Mouse (Mus musculus) urinary bladder, adult 2 months (tissue): ENCODE data around the gene Dnm3. TPM values are rescaled to one million over a fixed set of nuclear protein-coding genes. Genes with fewer than 3 reads are reported as not detected.

Experiments used
- DNase-seq: peaks from one replicate; pipeline ENCODE4 v3.0.0; 2022; ENCODE audit warnings: low spot score
- polyA plus RNA-seq: library from polyadenylated mRNA; depleted of rRNA; stranded (reverse); fragments of >200 nt; gene quantifications from 2 replicates; pipeline ENCODE4 v1.2.3, GENCODE M21; 2012

The Dnm3 gene
- polyA plus RNA-seq, 1 experiment, result 4.2 TPM

GRCm38 (mm10) chr1:162327631-162328030, 150.2 kb downstream of the Dnm3 start:
- DNase-seq, result no peak

DNA sequence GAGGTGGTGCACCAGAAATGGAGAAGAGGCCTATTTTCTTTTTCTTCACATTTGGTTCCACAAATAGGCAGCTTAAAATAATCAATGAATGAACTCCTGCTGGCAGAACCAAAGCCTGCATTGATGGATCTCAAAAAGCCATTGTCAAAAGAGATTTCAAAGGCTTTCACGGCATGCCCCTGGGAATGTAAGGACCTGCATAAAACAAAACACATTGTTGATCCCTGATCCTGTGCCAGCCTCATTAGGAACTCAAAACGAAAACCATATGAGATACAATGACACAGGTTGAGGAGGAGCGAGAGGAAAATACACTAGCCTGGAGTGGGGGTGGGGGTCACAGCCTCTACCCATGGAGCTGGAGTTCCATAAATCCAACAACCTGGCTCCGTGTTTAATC, 153.4 kb downstream of the Dnm3 start:
- no peak for DNase-seq

DNA sequence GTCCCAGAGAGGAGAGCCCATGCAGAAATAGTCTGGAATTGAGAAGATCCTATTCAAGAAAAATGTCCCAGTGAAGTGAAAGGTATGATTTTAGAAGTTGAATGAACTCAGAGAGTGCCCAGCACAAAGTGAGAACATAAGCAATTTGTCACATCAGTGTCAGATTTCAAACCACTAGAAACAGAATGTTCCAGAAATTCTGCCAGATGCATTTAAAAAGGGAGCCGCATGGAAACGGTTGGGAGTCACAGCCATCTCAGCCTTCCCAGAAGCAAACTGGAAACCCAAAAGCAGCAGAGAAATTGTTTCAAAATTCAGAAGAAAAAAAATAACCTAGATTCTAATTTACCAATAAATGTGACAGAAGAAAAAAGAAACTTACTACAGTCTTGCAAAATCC, 154.7 kb downstream of the Dnm3 start:
- no peak for DNase-seq

DNA sequence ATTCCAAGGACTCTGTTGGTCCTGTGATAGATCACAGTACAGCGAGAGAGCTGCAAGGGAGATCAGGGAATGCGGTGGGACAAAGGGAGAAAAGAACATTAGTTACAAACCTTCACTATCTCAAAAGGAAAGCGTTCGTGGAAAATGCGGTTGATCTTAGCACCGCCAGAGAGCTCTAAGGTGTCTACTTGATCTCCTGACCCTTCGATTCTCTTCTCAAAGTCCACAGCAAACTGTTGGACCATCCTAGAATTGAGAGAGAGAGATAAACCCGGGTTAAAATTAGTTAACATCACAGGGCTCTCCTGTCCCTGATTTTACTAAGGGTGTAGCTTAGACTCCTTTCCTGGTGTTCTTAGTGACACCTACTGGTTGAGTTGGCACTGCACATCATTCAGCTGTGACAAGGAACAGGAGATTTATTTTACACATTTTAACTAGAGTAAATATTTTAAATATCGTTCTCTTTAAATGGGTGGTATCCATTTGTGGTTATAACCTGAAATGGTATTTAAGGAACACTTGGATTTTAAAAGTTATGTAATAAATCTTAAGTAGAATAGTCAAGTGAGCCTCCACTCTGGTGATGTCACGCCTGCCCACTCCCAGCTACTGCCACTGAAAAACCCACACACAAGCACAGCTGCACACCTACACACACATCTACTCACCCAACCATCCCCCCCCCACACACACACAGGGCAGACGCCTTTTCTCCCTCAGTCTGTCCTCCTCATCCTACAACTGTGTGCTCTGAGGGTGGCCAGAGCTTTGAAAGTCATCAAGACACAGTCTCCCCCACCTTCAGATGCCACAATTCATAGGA, 164.2 kb downstream of the Dnm3 start:
- no peak for DNase-seq

GRCm38 (mm10) chr1:162312621-162313020, 165.2 kb downstream of the Dnm3 start:
- no peak for DNase-seq

DNA sequence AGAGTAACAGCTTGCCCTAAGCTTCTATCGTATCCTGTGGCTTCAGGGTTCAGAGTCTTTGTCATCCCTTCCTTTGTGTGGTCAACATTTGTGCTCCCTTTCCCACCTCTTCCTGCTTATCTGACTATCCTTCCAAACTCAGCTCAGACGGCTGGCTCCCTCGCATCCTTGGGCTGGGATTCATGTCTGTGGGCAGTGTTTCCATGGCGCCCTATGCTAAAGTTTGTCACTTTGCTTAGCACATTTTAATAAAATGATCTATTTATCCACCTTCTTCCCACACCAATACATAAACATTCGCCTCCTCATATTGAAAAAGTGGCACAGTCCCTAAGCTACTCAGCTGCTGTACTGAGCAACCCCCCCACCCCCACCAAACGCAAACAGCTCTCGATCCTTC, 165.7 kb downstream of the Dnm3 start:
- DNase-seq, result no peak

- no peak for DNase-seq
These were observed 172.6 kb downstream of the Dnm3 start for GRCm38 (mm10) chr1:162305247-162305646.

GRCm38 (mm10) chr1:162302480-162302879, 175.4 kb downstream of the Dnm3 start:
- no peak for DNase-seq

- DNase-seq, result no peak
These were observed 178.1 kb downstream of the Dnm3 start for GRCm38 (mm10) chr1:162299558-162300319.

DNA sequence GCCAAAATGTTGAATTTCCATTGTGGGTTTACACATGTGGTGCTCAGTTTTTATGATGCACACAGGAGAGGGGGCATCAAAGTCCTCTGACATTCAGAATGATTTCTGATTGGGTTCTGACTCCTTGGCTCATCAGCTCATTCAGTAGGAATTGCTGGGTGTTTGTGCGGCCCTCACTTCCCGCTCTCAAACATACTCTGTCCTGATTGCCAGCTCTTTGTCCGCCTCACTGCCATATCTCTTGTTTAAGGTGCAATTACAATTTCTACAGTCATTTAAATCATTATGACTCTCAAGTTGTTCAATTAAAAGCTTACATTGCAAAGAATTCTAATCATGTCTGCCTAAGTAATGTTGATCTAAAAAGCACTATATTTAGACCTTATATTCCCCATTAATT, 179.3 kb downstream of the Dnm3 start:
- DNase-seq, result no peak

- no peak for DNase-seq
These were observed 182.4 kb downstream of the Dnm3 start for GRCm38 (mm10) chr1:162295443-162295842.

GRCm38 (mm10) chr1:162294572-162294910, 183.3 kb downstream of the Dnm3 start:
- no peak for DNase-seq

DNA sequence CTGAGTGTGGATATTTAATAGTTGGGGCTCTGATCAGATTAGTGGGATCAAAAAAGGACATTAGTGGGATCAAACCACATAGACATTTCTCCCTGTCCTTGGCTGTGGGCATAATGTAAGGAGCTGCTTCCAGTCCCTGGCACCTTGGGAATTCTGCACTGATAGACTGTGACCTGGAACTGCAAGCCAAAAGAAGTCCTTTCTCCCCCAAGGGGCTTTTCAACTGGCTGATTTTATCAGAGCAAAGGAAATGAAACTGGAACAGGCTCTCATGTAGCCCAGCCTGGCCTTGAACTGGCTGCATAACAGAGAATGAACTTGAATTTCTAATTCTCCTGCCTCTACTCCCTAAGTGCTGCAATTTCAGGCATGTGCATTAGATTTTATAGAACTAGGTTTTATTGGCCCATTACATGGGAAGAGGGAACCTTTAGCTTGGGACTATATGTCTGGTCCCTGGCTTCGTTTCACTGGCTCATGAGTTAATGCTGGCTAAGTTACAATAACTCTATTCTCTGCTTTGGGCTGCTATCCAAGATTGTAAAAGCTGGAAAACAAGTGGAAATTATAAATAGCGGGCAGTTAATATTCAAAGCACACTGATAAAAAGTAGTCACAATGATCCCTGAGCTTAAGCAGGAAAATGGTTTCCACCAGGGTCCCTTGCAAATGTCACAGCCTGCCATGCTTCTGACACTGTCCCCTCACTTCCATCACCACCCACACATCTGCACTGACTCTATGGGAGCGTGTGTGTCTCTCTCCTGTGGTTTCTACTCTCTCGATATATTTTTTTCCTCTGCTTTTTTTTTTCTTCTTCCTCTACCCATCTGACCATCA, 183.9 kb downstream of the Dnm3 start:
- no peak for DNase-seq

- DNase-seq, result no peak
These were observed 190.9 kb downstream of the Dnm3 start for GRCm38 (mm10) chr1:162286910-162287309.

DNA sequence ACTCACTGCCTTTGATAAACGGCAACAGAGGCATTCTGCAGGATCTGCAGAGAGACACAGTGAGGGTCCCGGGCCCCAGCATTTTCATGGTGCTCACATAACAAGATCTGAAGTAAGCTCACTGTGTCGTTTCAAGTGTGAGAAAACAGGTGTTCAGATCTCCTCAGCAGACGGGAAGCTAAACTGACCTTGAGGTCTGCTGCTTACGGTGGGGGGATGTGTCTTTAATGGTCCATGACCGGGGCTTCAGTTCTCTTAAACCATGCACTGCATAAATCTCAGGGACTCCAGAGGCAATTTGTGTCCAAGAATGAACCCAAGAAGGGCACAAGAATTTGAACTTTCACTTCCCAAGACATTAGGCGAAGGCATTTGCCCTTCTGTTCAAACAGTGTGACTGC, 195.9 kb downstream of the Dnm3 start:
- DNase-seq, result no peak

- DNase-seq, result no peak
These were observed 197.8 kb downstream of the Dnm3 start for GRCm38 (mm10) chr1:162280052-162280451.

- DNase-seq, result no peak
These were observed 201.8 kb downstream of the Dnm3 start for GRCm38 (mm10) chr1:162276011-162276410.

DNA sequence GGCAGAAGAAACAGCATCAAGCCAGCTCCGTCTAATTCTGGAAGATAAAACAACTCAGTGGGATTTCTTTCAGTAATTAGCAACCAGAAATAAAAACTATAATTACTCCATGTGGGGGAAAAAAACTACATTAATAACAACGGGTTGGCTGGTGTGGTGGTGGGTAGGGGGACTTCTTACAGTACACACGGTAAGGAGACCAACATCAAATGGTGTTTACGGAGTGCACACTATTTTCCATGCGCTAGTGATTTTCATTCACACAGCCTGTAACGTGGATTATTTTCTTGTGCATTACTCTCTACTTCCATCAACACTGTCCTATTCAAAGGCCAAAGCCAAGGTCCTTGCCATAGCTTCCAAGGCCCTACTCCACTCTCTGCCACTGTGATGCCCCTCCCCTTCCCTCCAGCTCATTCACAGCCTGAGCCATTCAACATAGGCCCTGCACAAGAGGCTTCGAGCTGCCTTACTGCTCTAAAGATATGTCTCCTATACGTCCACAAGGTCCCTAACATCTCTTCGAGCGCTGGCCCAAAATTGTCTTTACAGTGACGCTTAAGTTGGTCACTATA, 203.1 kb downstream of the Dnm3 start:
- no peak for DNase-seq

GRCm38 (mm10) chr1:162256912-162257607, 220.8 kb downstream of the Dnm3 start:
- DNase-seq, result no peak

DNA sequence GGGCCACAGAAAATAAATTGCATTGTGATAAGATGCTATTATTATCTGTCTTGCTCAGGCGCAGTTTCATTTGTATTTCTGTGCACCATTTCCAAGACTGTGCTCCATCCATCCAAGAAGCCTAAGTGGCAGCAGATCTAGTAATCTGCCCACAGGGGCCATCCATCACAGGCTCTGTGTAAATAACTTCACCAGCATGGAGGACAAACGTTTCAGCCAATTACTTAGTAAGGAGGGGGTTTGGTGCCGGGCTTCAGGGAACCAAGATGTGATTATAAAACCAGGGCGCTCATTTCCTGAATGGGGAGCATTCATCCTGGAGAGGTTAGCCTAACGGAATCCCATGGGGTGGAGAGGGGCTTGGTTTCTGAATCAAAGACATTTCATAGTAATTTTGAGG, 222.9 kb downstream of the Dnm3 start:
- DNase-seq, result no peak

DNA sequence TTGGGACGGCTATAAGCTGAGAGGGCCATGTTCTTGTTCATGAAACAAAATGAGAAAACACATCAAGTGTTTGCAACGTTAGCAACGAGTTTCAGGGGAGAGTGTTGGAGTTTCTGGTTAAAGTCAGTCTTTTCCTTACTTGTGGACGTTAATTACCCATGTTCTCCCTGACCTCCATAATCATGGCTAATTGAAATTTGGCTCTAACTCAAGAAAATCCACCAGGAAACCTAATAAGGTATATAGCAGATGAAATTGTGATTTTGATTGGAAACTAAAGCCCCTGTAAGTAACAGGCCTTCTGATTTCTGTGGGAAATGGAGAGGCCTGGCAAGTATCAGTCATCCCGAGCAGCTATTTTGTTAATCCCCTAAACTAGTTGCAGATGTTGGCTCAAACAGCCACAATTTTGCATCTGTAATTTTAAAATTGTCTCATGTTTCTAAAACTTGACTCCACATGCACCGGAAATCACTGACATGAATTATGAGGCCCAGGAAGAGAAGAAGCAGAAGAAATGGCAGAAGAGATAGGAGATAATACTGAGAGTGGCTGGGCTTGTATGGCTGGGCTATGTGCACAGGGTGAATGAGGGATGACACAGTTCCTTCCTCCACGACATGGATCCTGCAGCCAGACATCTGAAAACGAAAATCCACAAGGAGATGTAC, 223.7 kb downstream of the Dnm3 start:
- no peak for DNase-seq
